Mouse (Mus musculus) adrenal gland, postnatal 10 days (tissue): Measurements from ENCODE around the gene Tagap. TPM values are rescaled to one million over a fixed set of nuclear protein-coding genes. Genes with fewer than 3 reads are reported as not detected.
"Not testable (repeated sequence)": the region's sequence is repeated elsewhere in the genome, so short reads cannot be mapped to it uniquely, and the experiment has no call there.

Experiments used
- DNase-seq: peaks from one replicate; pipeline ENCODE4 v3.0.0; 2021; ENCODE audit warnings: mixed read lengths
- total RNA-seq, 2 experiments: library from RNA; stranded (reverse); gene quantifications; 2 replicates each; pipeline ENCODE4 v1.2.3; 2021

Tagap gene
- total RNA-seq, 2 experiments from 2014 or later, result 4.5 to 4.6 TPM

DNA sequence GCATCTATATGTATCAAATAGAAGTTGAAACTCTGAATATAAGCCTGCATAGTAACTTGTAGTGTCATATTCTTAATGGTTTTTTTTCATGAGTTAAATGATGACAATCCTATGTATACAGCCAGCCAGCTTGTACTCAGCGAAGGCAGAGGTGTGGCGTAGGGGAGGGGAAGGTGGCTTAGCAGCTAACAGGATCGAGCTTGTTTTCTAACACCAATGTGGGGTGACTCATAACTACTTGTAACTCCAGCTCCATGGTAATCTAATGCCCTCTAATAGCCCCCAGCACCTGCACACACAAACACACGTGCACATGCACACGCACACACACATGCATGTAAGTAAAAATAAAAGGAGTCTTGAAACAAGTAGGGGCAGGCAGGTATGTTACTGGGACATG lies 42.7 kb downstream of the Tagap start:
- DNase-seq, result not testable (repeated sequence)

DNA sequence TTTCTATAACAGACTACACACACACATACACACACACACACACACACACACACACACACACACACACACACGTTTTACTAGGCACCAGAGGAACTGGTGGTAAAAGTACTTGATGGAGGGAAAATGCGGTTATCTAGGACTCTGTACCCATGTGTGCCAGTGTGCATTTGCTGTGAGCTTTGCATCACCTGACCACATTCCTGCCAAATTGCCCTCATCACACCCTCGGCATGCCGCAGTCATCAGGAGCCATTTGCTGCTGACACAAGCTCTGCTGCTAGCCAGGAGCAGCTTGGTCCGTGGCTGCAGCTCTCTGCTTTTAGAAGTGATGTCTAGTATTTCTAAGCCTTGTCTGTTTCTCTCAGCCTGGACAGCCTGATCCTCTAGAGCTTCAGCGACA lies 44.0 kb downstream of the Tagap start:
- not testable (repeated sequence) for DNase-seq

DNA sequence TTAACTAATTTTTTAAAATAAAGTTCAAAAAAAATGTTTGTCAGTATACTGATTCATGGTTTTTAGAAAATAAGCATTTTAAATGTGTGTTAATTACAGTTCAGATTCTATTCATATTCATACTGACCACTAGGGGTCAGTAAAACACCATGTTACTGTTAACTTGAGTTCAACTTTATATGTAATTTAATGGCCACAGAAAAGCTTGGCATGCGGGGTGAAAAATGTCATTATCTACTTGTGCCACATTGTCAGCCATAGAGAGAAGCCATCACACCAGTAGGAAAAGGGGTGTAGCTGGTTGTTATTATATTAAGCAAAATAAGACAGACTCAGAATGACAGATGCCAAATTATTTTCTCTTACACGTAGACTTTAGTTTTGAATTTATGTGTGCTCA lies 57.7 kb downstream of the Tagap start:
- DNase-seq, result not testable (repeated sequence)

Other genes starting within 250 kb of the Tagap start
- gene Fndc1, start 98.7 kb upstream of the Tagap start, total RNA-seq, result 10 to 100 TPM; 37.8 to 39.8 TPM
- 10 to 100 TPM; 43.0 to 43.9 TPM for gene Rsph3a, start 19.6 kb downstream of the Tagap start, total RNA-seq
- gene Gm49673, start 221.8 kb downstream of the Tagap start, total RNA-seq, result under 1 TPM in 1 of 2 experiments, not detected in 1; 0.39 TPM
- 10 to 100 TPM; 41.7 to 42.4 TPM for gene Rnaset2a, start 222.1 kb downstream of the Tagap start, total RNA-seq
- 10 to 100 TPM; 14.2 to 22.8 TPM for gene Fgfr1op, start 239.5 kb downstream of the Tagap start, total RNA-seq